Mouse (Mus musculus): ENCODE data around the gene Pip5k1c. TPM values are rescaled to one million over a fixed set of nuclear protein-coding genes. Genes with fewer than 3 reads are reported as not detected.

Gene Pip5k1c
- total and polyA plus RNA-seq, 2 experiments, result 7.4 to 30.1 TPM

DNA sequence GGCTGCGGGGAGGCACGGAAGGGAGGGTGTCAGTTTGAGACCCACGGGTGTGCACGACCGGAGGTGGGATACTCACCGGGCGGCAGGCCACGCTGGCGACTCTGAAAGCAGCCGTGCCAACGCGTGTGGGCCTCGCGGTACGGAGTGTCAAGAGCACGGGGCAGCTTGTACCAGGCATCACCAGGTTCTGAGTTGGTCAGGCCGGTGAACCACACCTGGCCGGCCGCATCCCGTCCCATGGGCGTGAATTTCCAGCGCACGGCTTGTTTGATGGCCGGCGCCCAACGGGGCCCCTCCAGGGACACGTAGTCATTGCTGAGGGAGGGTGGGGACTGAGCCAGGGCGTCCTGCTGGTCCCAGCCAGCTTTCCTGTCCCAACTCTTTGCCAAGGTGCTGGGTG, 71.9 kb downstream of the Pip5k1c start:
- Histone ChIP-seq H3K27ac (replicated peaks; ENCODE audit: insufficient read depth, low read depth, low read length) (no peak overlapping the region), H3K27me3 (ENCODE audit: control insufficient read depth, insufficient read depth, low read length) (no peaks in the 10 kb centered on the region), H3K4me1 (ENCODE audit: control insufficient read depth, insufficient read depth, low read length) (no peaks in the 10 kb centered on the region), H3K79me2 (ENCODE audit: control insufficient read depth, insufficient read depth, low read length) (no peaks in the 10 kb centered on the region), H3K4me3 (ENCODE audit: insufficient read depth, low read depth, low read length) (no peak overlapping the region), H3K36me3 (ENCODE audit: control insufficient read depth, insufficient read depth, low read length) (no peaks in the 10 kb centered on the region; the same call in 1 of the 2 replicates), H3K9ac (ENCODE audit: low read depth, low read length) (no peak overlapping the region)
- WGBS, result 53% methylated on average over 28 of the region's 28 CpGs
- TF ChIP-seq POLR2A (IDR thresholded peaks at IDR 0.05; ENCODE audit: extremely low read depth, insufficient read depth, low read length) (no peak), CTCF (IDR thresholded peaks at IDR 0.05; ENCODE audit: low read depth, low read length) (no peak)
- no peak for DNase-seq (ENCODE audit: extremely low read depth, low read depth, low spot score)

DNA sequence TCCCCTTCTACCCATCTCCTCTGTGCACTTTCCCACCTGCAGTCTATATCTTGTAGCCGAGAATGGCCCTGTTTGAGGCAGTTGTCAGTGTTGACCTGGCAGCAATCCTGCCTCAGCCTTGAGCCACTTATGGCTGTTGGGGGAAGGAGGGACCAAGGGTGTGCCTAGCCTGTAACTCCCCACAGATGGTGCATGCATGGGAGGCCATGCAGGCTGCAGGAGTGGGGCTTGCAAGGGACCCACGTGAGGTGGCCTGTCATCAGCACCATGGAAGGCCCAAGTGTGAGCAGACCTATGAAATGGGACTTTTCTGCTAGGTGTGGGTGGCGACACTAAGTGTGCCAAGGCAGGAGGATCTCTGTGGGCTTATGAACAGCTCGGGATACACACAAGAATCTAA, 72.3 kb downstream of the Pip5k1c start:
- no peaks in the 10 kb centered on the region; the same call in 1 of the 2 replicates for H3K36me3 ChIP-seq (ENCODE audit: control insufficient read depth, insufficient read depth, low read length)
- DNase-seq (ENCODE audit: extremely low read depth, low read depth, low spot score), result no peak
- no peaks in the 10 kb centered on the region for H3K4me1 ChIP-seq (ENCODE audit: control insufficient read depth, insufficient read depth, low read length)
- WGBS, result 58% methylated on average over 4 of the region's 4 CpGs
- TF ChIP-seq POLR2A (IDR thresholded peaks at IDR 0.05; ENCODE audit: extremely low read depth, insufficient read depth, low read length), result no peak
- no peak for TF ChIP-seq CTCF (IDR thresholded peaks at IDR 0.05; ENCODE audit: low read depth, low read length)
- H3K79me2 ChIP-seq (ENCODE audit: control insufficient read depth, insufficient read depth, low read length), result no peaks in the 10 kb centered on the region
- H3K27ac ChIP-seq (replicated peaks; ENCODE audit: insufficient read depth, low read depth, low read length), result no peak overlapping the region
- H3K9ac ChIP-seq (ENCODE audit: low read depth, low read length), result no peak overlapping the region
- H3K27me3 ChIP-seq (ENCODE audit: control insufficient read depth, insufficient read depth, low read length), result no peaks in the 10 kb centered on the region
- no peak overlapping the region for H3K4me3 ChIP-seq (ENCODE audit: insufficient read depth, low read depth, low read length)

DNA sequence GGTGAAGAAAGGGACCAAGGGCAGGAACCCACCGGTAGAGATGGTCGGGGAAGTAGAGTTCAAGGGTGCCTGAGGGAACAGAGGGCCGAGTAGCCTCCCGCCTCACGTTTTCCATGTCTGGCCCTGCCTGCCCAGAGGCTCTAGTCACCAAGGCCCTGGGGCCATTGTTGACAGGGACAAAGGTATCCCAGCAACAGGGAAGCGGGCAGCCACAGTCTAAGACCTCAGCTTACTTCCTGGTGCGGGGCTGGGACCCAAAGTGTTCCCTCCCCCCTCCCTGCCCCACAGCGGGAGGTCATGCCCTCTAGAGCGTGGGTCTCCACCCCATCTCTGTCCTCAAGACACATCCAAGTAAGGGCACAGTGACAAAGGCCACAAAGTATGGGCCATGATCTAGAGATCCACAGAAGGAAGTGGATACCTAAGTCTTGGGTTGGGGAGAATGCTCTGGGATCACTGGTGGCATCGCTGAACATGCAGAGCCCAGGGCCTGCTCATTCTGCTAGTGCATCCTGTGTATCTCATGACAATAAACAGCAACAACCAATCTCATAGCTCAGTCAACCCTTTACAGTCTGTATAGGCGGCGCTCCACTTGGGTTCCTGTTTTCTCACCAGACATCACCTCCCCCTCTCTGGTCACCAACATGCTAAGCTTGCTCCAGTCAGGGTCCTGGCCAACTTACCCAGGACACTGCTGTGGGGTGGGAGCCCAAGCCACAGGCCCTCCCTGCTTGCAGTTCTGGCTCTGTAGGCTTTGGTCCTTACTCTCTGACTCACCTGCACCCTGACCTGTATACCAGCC, 73.1 kb downstream of the Pip5k1c start, which contains the start of gene 4930404N11Rik:
TSS of gene 4930404N11Rik (minus strand) at position 145 of the 805 bp plus-strand sequence.
- Histone ChIP-seq H3K27me3 (ENCODE audit: control insufficient read depth, insufficient read depth, low read length) (no peaks in the 10 kb centered on the region), H3K79me2 (ENCODE audit: control insufficient read depth, insufficient read depth, low read length) (no peaks in the 10 kb centered on the region), H3K4me1 (ENCODE audit: control insufficient read depth, insufficient read depth, low read length) (no peaks in the 10 kb centered on the region), H3K4me3 (ENCODE audit: insufficient read depth, low read depth, low read length) (no peak within 1 kb of the TSS), H3K36me3 (ENCODE audit: control insufficient read depth, insufficient read depth, low read length) (no peaks in the 10 kb centered on the region; the same call in 1 of the 2 replicates), H3K9ac (ENCODE audit: low read depth, low read length) (no peak within 1 kb of the TSS), H3K27ac (replicated peaks; ENCODE audit: insufficient read depth, low read depth, low read length) (no peak within 1 kb of the TSS)
- no peak for DNase-seq (ENCODE audit: extremely low read depth, low read depth, low spot score)
- WGBS, result 55% methylated on average over 12 of the region's 12 CpGs
- TF ChIP-seq POLR2A (IDR thresholded peaks at IDR 0.05; ENCODE audit: extremely low read depth, insufficient read depth, low read length), result no peak
- no peak for TF ChIP-seq CTCF (IDR thresholded peaks at IDR 0.05; ENCODE audit: low read depth, low read length)

DNA sequence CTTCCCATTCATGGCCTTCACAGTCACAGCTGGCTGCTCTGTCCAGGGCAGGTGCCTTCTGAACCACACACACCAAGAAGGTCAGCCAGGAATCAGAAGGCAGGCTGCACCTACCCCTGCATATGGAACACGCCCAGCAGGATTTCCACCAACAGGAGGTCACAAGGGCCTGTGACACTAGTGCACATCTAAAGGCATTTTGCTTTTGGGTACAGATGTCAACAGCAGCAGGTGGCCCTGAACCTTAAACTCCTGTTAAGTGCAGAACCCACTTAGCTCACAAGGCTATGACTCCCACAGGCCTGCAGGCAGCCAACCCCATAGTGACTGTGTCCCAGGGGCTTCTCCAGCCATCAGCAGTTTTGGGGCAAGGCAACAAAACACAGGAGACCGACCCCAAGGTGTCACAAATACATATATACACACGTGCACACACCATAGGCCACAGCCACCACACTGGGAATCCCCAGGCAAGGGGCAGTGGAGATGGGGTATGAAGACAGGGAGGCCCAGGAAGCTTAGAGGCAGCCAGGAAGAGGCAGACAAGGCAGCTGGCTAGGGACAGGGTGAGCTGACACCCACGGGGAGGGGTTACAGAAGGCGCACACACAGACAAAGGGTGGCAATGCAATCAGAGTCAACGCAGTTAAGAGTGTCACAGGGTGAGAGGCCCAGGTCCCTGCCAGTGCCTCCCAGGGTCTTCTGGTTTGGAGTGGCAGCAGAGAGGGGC, 73.9 kb downstream of the Pip5k1c start:
- H3K27me3 ChIP-seq (ENCODE audit: control insufficient read depth, insufficient read depth, low read length), result no peaks in the 10 kb centered on the region
- WGBS, result 73% methylated on average over 6 of the region's 6 CpGs

DNA sequence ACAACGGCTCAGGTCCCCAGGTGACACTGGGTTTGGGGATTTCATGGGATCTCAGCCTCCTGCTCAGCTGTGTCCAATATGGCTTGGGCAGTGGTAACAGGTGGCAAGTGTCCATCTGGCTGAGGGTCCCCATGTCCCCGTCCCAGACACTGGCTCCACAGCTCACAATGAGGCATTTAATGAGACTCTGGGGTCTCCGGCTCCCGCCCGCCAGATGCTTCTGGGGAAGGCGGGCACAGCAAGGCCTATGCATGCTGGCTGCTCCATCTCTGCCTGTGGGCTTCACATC, 74.4 kb downstream of the Pip5k1c start:
- WGBS, result 97% methylated on average over 6 of the region's 6 CpGs
- H3K27ac ChIP-seq (replicated peaks; ENCODE audit: insufficient read depth, low read depth, low read length), result no peak overlapping the region
- H3K4me3 ChIP-seq (ENCODE audit: insufficient read depth, low read depth, low read length), result no peak overlapping the region
- H3K79me2 ChIP-seq (ENCODE audit: control insufficient read depth, insufficient read depth, low read length), result no peaks in the 10 kb centered on the region
- no peaks in the 10 kb centered on the region for H3K27me3 ChIP-seq (ENCODE audit: control insufficient read depth, insufficient read depth, low read length)
- no peaks in the 10 kb centered on the region for H3K4me1 ChIP-seq (ENCODE audit: control insufficient read depth, insufficient read depth, low read length)
- H3K9ac ChIP-seq (ENCODE audit: low read depth, low read length), result no peak overlapping the region
- TF ChIP-seq POLR2A (IDR thresholded peaks at IDR 0.05; ENCODE audit: extremely low read depth, insufficient read depth, low read length), result no peak
- no peak for TF ChIP-seq CTCF (IDR thresholded peaks at IDR 0.05; ENCODE audit: low read depth, low read length)
- no peaks in the 10 kb centered on the region; the same call in 1 of the 2 replicates for H3K36me3 ChIP-seq (ENCODE audit: control insufficient read depth, insufficient read depth, low read length)
- no peak for DNase-seq (ENCODE audit: extremely low read depth, low read depth, low spot score)

More for the DNA sequence above, 73.9 kb downstream of the Pip5k1c start:
- H3K4me1 ChIP-seq (ENCODE audit: control insufficient read depth, insufficient read depth, low read length), result no peaks in the 10 kb centered on the region
- H3K4me3 ChIP-seq (ENCODE audit: insufficient read depth, low read depth, low read length), result no peak overlapping the region
- no peak overlapping the region for H3K27ac ChIP-seq (replicated peaks; ENCODE audit: insufficient read depth, low read depth, low read length)
- no peaks in the 10 kb centered on the region; the same call in 1 of the 2 replicates for H3K36me3 ChIP-seq (ENCODE audit: control insufficient read depth, insufficient read depth, low read length)
- no peak overlapping the region for H3K9ac ChIP-seq (ENCODE audit: low read depth, low read length)
- no peak for DNase-seq (ENCODE audit: extremely low read depth, low read depth, low spot score)
- no peaks in the 10 kb centered on the region for H3K79me2 ChIP-seq (ENCODE audit: control insufficient read depth, insufficient read depth, low read length)
- no peak for TF ChIP-seq POLR2A (IDR thresholded peaks at IDR 0.05; ENCODE audit: extremely low read depth, insufficient read depth, low read length)
- no peak for TF ChIP-seq CTCF (IDR thresholded peaks at IDR 0.05; ENCODE audit: low read depth, low read length)

Other genes with a start within 250 kb of the Pip5k1c start
Only the 30 nearest of the 32 such genes appear.
- 7.4 and 9.3 TPM in 2 replicates for gene Thop1, start 222.9 kb upstream of the Pip5k1c start, total RNA-seq (2014; rRNA removed)
- 12.0 and 13.1 TPM in 2 replicates for gene Thop1, start 222.9 kb upstream of the Pip5k1c start, polyA plus RNA-seq (2012; rRNA removed)
- 190 and 205 TPM in 2 replicates for gene Creb3l3, start 194.1 kb upstream of the Pip5k1c start, total RNA-seq (2014; rRNA removed)
- 287 and 308 TPM in 2 replicates for gene Creb3l3, start 194.1 kb upstream of the Pip5k1c start, polyA plus RNA-seq (2012; rRNA removed)
- gene Map2k2, start 187.0 kb upstream of the Pip5k1c start, total RNA-seq (2014; rRNA removed), result 46.6 and 61.1 TPM in 2 replicates
- gene Map2k2, start 187.0 kb upstream of the Pip5k1c start, polyA plus RNA-seq (2012; rRNA removed), result 192 and 231 TPM in 2 replicates
- 10.0 and 14.2 TPM in 2 replicates for gene Zbtb7a, start 157.7 kb upstream of the Pip5k1c start, total RNA-seq (2014; rRNA removed)
- 28.6 and 34.0 TPM in 2 replicates for gene Zbtb7a, start 157.7 kb upstream of the Pip5k1c start, polyA plus RNA-seq (2012; rRNA removed)
- gene Pias4, start 125.0 kb upstream of the Pip5k1c start, total RNA-seq (2014; rRNA removed), result 8.9 and 10.1 TPM in 2 replicates
- 17.8 and 22.7 TPM in 2 replicates for gene Pias4, start 125.0 kb upstream of the Pip5k1c start, polyA plus RNA-seq (2012; rRNA removed)
- gene Eef2, start 116.3 kb upstream of the Pip5k1c start, total RNA-seq (2014; rRNA removed), result 812 and 946 TPM in 2 replicates
- 1,151 and 1,204 TPM in 2 replicates for gene Eef2, start 116.3 kb upstream of the Pip5k1c start, polyA plus RNA-seq (2012; rRNA removed)
- 14.1 and 16.0 TPM in 2 replicates for gene Dapk3, start 110.0 kb upstream of the Pip5k1c start, total RNA-seq (2014; rRNA removed)
- 42.5 and 44.2 TPM in 2 replicates for gene Dapk3, start 110.0 kb upstream of the Pip5k1c start, polyA plus RNA-seq (2012; rRNA removed)
- not detected in 2 replicates for gene 4930442H23Rik, start 109.1 kb upstream of the Pip5k1c start, total RNA-seq (2014; rRNA removed)
- not detected in 2 replicates for gene 4930442H23Rik, start 109.1 kb upstream of the Pip5k1c start, polyA plus RNA-seq (2012; rRNA removed)
- gene Nmrk2, start 90.9 kb upstream of the Pip5k1c start, total RNA-seq (2014; rRNA removed), result 0.09 TPM in 1 of 2 replicates, not detected in the other
- gene Nmrk2, start 90.9 kb upstream of the Pip5k1c start, polyA plus RNA-seq (2012; rRNA removed), result not detected in 2 replicates
- gene Atcay, start 62.1 kb upstream of the Pip5k1c start, total RNA-seq (2014; rRNA removed), result 0.07 TPM in 1 of 2 replicates, not detected in the other
- gene Atcay, start 62.1 kb upstream of the Pip5k1c start, polyA plus RNA-seq (2012; rRNA removed), result not detected in 2 replicates
- 0.27 and 0.74 TPM in 2 replicates for gene Zfr2, start 59.8 kb upstream of the Pip5k1c start, total RNA-seq (2014; rRNA removed)
- 0.15 and 1.6 TPM in 2 replicates for gene Zfr2, start 59.8 kb upstream of the Pip5k1c start, polyA plus RNA-seq (2012; rRNA removed)
- gene Matk, start 40.0 kb upstream of the Pip5k1c start, total RNA-seq (2014; rRNA removed), result 0.60 and 0.65 TPM in 2 replicates
- 0.27 and 0.43 TPM in 2 replicates for gene Matk, start 40.0 kb upstream of the Pip5k1c start, polyA plus RNA-seq (2012; rRNA removed)
- 52.1 and 65.9 TPM in 2 replicates for gene Mrpl54, start 26.0 kb upstream of the Pip5k1c start, total RNA-seq (2014; rRNA removed)
- 66.6 and 85.9 TPM in 2 replicates for gene Mrpl54, start 26.0 kb upstream of the Pip5k1c start, polyA plus RNA-seq (2012; rRNA removed)
- 30.5 and 44.1 TPM in 2 replicates for gene Apba3, start 26.0 kb upstream of the Pip5k1c start, total RNA-seq (2014; rRNA removed)
- 132 and 143 TPM in 2 replicates for gene Apba3, start 26.0 kb upstream of the Pip5k1c start, polyA plus RNA-seq (2012; rRNA removed)
- gene Tjp3, start 1.4 kb upstream of the Pip5k1c start, total RNA-seq (2014; rRNA removed), result 7.6 and 7.7 TPM in 2 replicates
- gene Tjp3, start 1.4 kb upstream of the Pip5k1c start, polyA plus RNA-seq (2012; rRNA removed), result 24.2 and 32.0 TPM in 2 replicates
- 5.0 and 5.7 TPM in 2 replicates for gene Cactin, start 28.1 kb downstream of the Pip5k1c start, total RNA-seq (2014; rRNA removed)
- 12.8 and 14.1 TPM in 2 replicates for gene Cactin, start 28.1 kb downstream of the Pip5k1c start, polyA plus RNA-seq (2012; rRNA removed)
- gene Tbxa2r, start 35.8 kb downstream of the Pip5k1c start, total RNA-seq (2014; rRNA removed), result 0.37 and 0.81 TPM in 2 replicates
- gene Tbxa2r, start 35.8 kb downstream of the Pip5k1c start, polyA plus RNA-seq (2012; rRNA removed), result 3.8 and 4.0 TPM in 2 replicates
- gene Gipc3, start 50.3 kb downstream of the Pip5k1c start, total RNA-seq (2014; rRNA removed), result under 0.01 and 0.27 TPM in 2 replicates
- gene Gipc3, start 50.3 kb downstream of the Pip5k1c start, polyA plus RNA-seq (2012; rRNA removed), result 0.51 and 0.57 TPM in 2 replicates
- 9.9 and 10.8 TPM in 2 replicates for gene Hmg20b, start 57.5 kb downstream of the Pip5k1c start, total RNA-seq (2014; rRNA removed)
- gene Hmg20b, start 57.5 kb downstream of the Pip5k1c start, polyA plus RNA-seq (2012; rRNA removed), result 48.1 and 54.0 TPM in 2 replicates
- gene Mfsd12, start 64.5 kb downstream of the Pip5k1c start, total RNA-seq (2014; rRNA removed), result 5.3 and 7.4 TPM in 2 replicates
- 12.8 and 13.4 TPM in 2 replicates for gene Mfsd12, start 64.5 kb downstream of the Pip5k1c start, polyA plus RNA-seq (2012; rRNA removed)
- 0.47 TPM in 1 of 2 replicates, not detected in the other for gene 4930404N11Rik, start 72.9 kb downstream of the Pip5k1c start, total RNA-seq (2014; rRNA removed)
- gene 4930404N11Rik, start 72.9 kb downstream of the Pip5k1c start, polyA plus RNA-seq (2012; rRNA removed), result 0.12 and 0.37 TPM in 2 replicates
- 6.2 and 8.1 TPM in 2 replicates for gene Fzr1, start 85.6 kb downstream of the Pip5k1c start, total RNA-seq (2014; rRNA removed)
- 20.9 and 29.9 TPM in 2 replicates for gene Fzr1, start 85.6 kb downstream of the Pip5k1c start, polyA plus RNA-seq (2012; rRNA removed)
- 39.7 and 53.8 TPM in 2 replicates for gene Dohh, start 91.5 kb downstream of the Pip5k1c start, total RNA-seq (2014; rRNA removed)
- gene Dohh, start 91.5 kb downstream of the Pip5k1c start, polyA plus RNA-seq (2012; rRNA removed), result 42.6 and 49.7 TPM in 2 replicates
- gene Gm48551, start 91.5 kb downstream of the Pip5k1c start, total RNA-seq (2014; rRNA removed), result 2.4 TPM in 1 of 2 replicates, not detected in the other
- gene Gm48551, start 91.5 kb downstream of the Pip5k1c start, polyA plus RNA-seq (2012; rRNA removed), result 0.32 and 0.44 TPM in 2 replicates
- gene Gm48552, start 96.0 kb downstream of the Pip5k1c start, total RNA-seq (2014; rRNA removed), result 0.40 TPM in 1 of 2 replicates, not detected in the other
- 0.26 and 1.4 TPM in 2 replicates for gene Gm48552, start 96.0 kb downstream of the Pip5k1c start, polyA plus RNA-seq (2012; rRNA removed)
- 1.3 and 1.5 TPM in 2 replicates for gene Smim24, start 100.1 kb downstream of the Pip5k1c start, total RNA-seq (2014; rRNA removed)
- 2.3 and 4.1 TPM in 2 replicates for gene Smim24, start 100.1 kb downstream of the Pip5k1c start, polyA plus RNA-seq (2012; rRNA removed)
- gene Nfic, start 162.7 kb downstream of the Pip5k1c start, total RNA-seq (2014; rRNA removed), result 7.4 and 16.4 TPM in 2 replicates
- gene Nfic, start 162.7 kb downstream of the Pip5k1c start, polyA plus RNA-seq (2012; rRNA removed), result 32.8 and 56.4 TPM in 2 replicates
- not detected in 2 replicates for gene Celf5, start 189.7 kb downstream of the Pip5k1c start, total RNA-seq (2014; rRNA removed)
- gene Celf5, start 189.7 kb downstream of the Pip5k1c start, polyA plus RNA-seq (2012; rRNA removed), result not detected in 2 replicates
- 31.6 and 48.6 TPM in 2 replicates for gene Ncln, start 203.4 kb downstream of the Pip5k1c start, total RNA-seq (2014; rRNA removed)
- gene Ncln, start 203.4 kb downstream of the Pip5k1c start, polyA plus RNA-seq (2012; rRNA removed), result 138 and 159 TPM in 2 replicates
- 0.28 and 0.40 TPM in 2 replicates for gene S1pr4, start 207.2 kb downstream of the Pip5k1c start, total RNA-seq (2014; rRNA removed)
- 1.2 and 1.5 TPM in 2 replicates for gene S1pr4, start 207.2 kb downstream of the Pip5k1c start, polyA plus RNA-seq (2012; rRNA removed)

All from liver, adult 2 months (tissue).